Mouse (Mus musculus) MEL (cell line): ENCODE data around the gene Kdelr3.

ENCODE experiments used
- GATA1 ChIP-seq: IDR thresholded peaks from 2 replicates; pipeline ENCODE4 v1.6.1; 2011; ENCODE audit warnings: low read depth, low read length, improper control_type of control experiment
- POLR2A ChIP-seq, 2 experiments: IDR thresholded peaks; 2 replicates each; pipeline ENCODE4 v1.6.1; 2011 to 2012; ENCODE audit warnings: low read length in 2 of 2, mild to moderate bottlenecking in 2 of 2, control low read depth in 1 of 2, improper control_type of control experiment in 1 of 2, low read depth in 1 of 2, moderate library complexity in 1 of 2; ENCODE audit not compliant: control insufficient read depth in 1 of 2, insufficient read depth in 1 of 2, poor library complexity in 1 of 2
- POLR2AphosphoS5 ChIP-seq: IDR thresholded peaks from 2 replicates; pipeline ENCODE4 v1.6.1; 2012; ENCODE audit warnings: low read depth, borderline replicate concordance, mild to moderate bottlenecking, inconsistent platforms, low read length, moderate library complexity, mixed read lengths

- TF ChIP-seq GATA1 (no peak), POLR2AphosphoS5 (no peak), POLR2A (IDR thresholded peaks at IDR 0.05; ENCODE audit: control insufficient read depth in 1 of 2, insufficient read depth in 1 of 2, low read depth in 1 of 2, low read length in 2 of 2, poor library complexity in 1 of 2) (no peak)
These were observed 13.7 kb downstream of the Kdelr3 start for GRCm38 (mm10) chr15:79529935-79530334.
